Mouse (Mus musculus): ENCODE data around the gene 1500009C09Rik.

GRCm38 (mm10) chr15:82290252-82290651 is 38.1 kb downstream of the 1500009C09Rik start:
- TF ChIP-seq CTCF (IDR thresholded peaks at IDR 0.05; ENCODE audit: extremely low read depth, insufficient read length, insufficient replicate concordance, low read depth, low read length): no peak
- TF ChIP-seq POLR2A (IDR thresholded peaks at IDR 0.05; ENCODE audit: low read depth, low read length): no peak
